Mouse (Mus musculus) neural tube, embryonic 14.5 days (tissue): ENCODE results near the gene Gm45623. TPM values are rescaled to one million over a fixed set of nuclear protein-coding genes. Genes with fewer than 3 reads are reported as not detected.

ENCODE experiments used
- ATAC-seq: fragments of 200-750 bp; cut with Nextera tagmentation; 2 replicates; pipeline ENCODE4 v1.8.0; 2017; ENCODE audit warnings: low read depth, mild to moderate bottlenecking, moderate TSS enrichment, moderate library complexity
- H3K27ac ChIP-seq: fragments of 300-500 bp; sonication (generic); 2 replicates; pipeline ENCODE4 v1.5.1; 2014; ENCODE audit warnings: low read depth, mild to moderate bottlenecking, control low read depth, low read length, moderate library complexity, mixed read lengths
- H3K27me3 ChIP-seq: fragments of 300-500 bp; sonication (generic); 2 replicates; pipeline ENCODE4 v1.6.1; 2014; ENCODE audit warnings: low read length; ENCODE audit not compliant: control insufficient read depth, insufficient read depth
- H3K36me3 ChIP-seq: fragments of 300-500 bp; sonication (generic); 2 replicates; pipeline ENCODE4 v1.6.1; 2014; ENCODE audit warnings: low read length, mixed read lengths; ENCODE audit not compliant: control insufficient read depth, insufficient read depth
- H3K4me1 ChIP-seq: fragments of 300-500 bp; sonication (generic); 2 replicates; pipeline ENCODE4 v1.6.1; 2014; ENCODE audit warnings: low read length; ENCODE audit not compliant: control insufficient read depth, insufficient read depth
- H3K4me2 ChIP-seq: fragments of 300-500 bp; sonication (generic); 2 replicates; pipeline ENCODE4 v1.6.1; 2014; ENCODE audit warnings: mild to moderate bottlenecking, low read depth, low read length, control low read depth
- H3K4me3 ChIP-seq: fragments of 300-500 bp; sonication (generic); 2 replicates; pipeline ENCODE4 v1.5.1; 2014; ENCODE audit warnings: low read depth, low read length, control low read depth, mixed read lengths
- H3K9ac ChIP-seq: fragments of 300-500 bp; sonication (generic); replicated peaks from 2 replicates; pipeline ENCODE4 v1.6.1; 2014; ENCODE audit warnings: low read depth, mild to moderate bottlenecking, control low read depth, low read length, mixed read lengths
- H3K9me3 ChIP-seq: fragments of 300-500 bp; sonication (generic); 2 replicates; pipeline ENCODE4 v1.6.1; 2016; ENCODE audit warnings: low read length; ENCODE audit not compliant: control insufficient read depth
- WGBS: fragments of 180-500 bp; shearing (Covaris S2); extraction: QIAGEN DNeasy Blood & Tissue Kit; methylation state at CpG from one replicate; pipeline ENCODE4 v1.1.7; 2014; 5-methylcytosine and 5-hydroxymethylcytosine counted together
- polyA plus RNA-seq: library from polyadenylated mRNA; unstranded; fragments of >200 nt; fragmentation: Nextera tagmentation; extraction: Ambion mirVana; gene quantifications from 2 replicates; pipeline ENCODE4 v1.2.1, GENCODE M21; 2014

Gene Gm45623
- 2.0 TPM in 2 replicates for polyA plus RNA-seq

DNA sequence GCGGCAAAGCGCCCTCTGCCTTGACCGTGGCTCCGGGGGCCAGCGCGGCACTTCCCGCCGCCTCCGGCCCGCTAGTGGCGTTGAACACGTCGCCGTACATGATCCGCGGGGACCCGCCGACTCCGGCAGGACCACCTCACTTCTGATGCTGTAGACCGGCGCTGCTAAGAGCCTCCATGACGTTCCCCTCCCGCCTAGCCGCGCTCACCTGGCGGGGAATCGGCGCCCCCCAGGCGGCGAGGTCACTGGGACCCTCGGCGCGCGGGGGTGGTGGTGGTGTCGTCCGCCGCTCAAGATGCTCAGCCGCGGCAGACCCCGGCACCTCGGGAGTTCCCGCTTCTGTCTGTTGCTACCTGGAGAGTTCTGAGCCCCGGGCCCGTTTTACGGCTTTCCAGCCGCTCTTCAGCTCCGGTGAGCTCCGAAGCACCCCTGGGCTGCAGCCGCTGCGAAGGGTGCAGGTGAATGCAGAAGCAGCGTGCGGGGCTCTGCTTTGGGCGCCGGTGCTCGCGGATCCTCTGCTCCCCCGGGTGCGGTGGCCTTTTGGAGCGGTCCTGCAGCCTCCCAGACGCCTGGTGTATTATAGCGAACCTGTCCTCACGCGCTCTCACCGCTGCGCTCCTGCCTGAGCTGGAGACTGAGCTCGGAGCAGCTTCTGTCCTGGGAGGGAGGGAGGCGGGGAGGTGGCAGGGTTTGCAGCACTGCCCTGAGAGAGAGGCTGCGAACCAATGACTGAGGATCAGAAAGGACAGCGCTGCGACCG, at the start of gene Gm45623:
TSS of gene Gm45623 (minus strand) at position 636 of the 760 bp plus-strand sequence.
- under 1% methylated on average over 67 of the region's 71 CpGs for WGBS
- ATAC-seq, result peak; percentile 47; the same call in 1 of the 2 replicates
- Histone ChIP-seq H3K27me3 (peaks cover 32% of the 10 kb centered on the region), H3K4me1 (peaks cover 14% of the 10 kb centered on the region; the same call in 1 of the 2 replicates), H3K4me2 (peak within 1 kb of the TSS; percentile 92), H3K9me3 (no peaks in the 10 kb centered on the region), H3K4me3 (peak within 1 kb of the TSS; percentile 41), H3K36me3 (no peaks in the 10 kb centered on the region), H3K9ac (peak within 1 kb of the TSS; percentile 47), H3K27ac (no peak within 1 kb of the TSS)

DNA sequence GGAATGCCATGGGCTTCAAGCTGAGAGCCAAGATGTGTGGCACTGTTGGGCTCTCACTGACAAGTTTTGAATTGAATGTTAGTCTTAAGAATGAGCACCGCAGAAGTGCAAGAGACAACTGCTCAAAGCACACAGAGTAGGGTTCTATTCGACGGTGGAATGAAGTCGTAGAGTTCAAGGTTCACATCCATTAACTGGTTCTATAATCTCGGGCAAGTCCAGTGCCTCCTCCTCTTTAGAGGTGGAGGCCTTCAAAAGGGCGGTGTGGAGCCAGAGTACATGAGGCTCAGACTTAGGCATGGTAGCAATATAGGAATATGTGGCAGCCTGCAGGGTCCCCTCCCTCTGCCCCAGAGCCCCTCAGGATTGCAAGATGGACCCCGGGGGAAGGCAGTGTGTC, 43.8 kb upstream of the Gm45623 start:
- H3K9ac ChIP-seq, result no peak overlapping the region
- ATAC-seq, result no peak
- H3K4me2 ChIP-seq, result no peak overlapping the region
- 0 out of 2 replicates have a peak, but pooled peaks cover 3% of the 10 kb centered on the region for H3K4me1 ChIP-seq
- 88% methylated on average over 7 of the region's 7 CpGs for WGBS
- H3K27me3 ChIP-seq, result no peaks in the 10 kb centered on the region
- no peak overlapping the region for H3K4me3 ChIP-seq
- H3K9me3 ChIP-seq, result no peaks in the 10 kb centered on the region
- no peak overlapping the region for H3K27ac ChIP-seq
- no peaks in the 10 kb centered on the region for H3K36me3 ChIP-seq

DNA sequence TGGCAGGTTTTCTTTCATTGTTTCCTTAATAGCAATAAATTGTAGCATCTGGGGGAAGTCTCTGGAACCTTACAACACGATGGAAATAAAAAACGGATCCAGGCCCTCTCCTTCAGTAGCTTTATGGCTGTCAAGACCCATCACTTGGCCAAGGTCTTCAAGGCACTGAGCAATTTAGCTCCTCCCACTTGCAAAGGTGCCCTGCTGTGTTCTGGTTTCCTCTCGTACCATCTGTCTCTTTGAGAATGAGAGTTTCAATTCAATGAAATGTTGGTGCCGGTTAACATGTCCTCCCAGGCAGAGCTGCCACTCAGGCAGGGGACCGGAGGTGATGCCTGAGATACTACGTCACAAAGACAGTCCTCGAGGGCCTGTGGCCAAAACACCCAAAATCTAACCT, 41.9 kb upstream of the Gm45623 start:
- Histone ChIP-seq H3K27me3 (no peaks in the 10 kb centered on the region), H3K9me3 (no peaks in the 10 kb centered on the region), H3K27ac (no peak overlapping the region), H3K4me3 (no peak overlapping the region), H3K4me1 (0 out of 2 replicates have a peak, but pooled peaks cover 3% of the 10 kb centered on the region), H3K4me2 (no peak overlapping the region), H3K9ac (no peak overlapping the region), H3K36me3 (no peaks in the 10 kb centered on the region)
- ATAC-seq, result no peak
- 55% methylated on average over 7 of the region's 7 CpGs for WGBS

DNA sequence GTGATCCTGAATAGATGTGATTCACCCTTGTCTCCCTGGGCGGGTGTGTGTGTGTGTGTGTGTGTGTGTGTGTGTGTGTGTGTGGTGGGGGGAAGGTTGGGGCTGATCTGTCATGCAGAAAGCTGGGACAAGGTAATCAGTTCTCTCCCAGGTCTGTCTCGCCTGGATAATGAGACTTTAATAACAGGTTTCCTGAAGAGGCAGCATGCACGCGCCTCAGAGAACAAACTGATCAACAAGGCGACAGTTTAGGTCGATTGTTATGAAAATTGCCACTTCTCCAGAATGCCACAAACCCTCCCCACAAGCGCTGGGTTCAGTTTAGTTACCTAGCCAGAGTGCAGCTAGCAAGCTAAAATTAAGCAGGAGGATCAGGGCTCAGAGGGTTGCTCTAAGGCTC, 40.8 kb upstream of the Gm45623 start:
- WGBS, result 37% methylated on average over 7 of the region's 7 CpGs
- Histone ChIP-seq H3K27ac (no peak overlapping the region), H3K4me1 (0 out of 2 replicates have a peak, but pooled peaks cover 3% of the 10 kb centered on the region)

DNA sequence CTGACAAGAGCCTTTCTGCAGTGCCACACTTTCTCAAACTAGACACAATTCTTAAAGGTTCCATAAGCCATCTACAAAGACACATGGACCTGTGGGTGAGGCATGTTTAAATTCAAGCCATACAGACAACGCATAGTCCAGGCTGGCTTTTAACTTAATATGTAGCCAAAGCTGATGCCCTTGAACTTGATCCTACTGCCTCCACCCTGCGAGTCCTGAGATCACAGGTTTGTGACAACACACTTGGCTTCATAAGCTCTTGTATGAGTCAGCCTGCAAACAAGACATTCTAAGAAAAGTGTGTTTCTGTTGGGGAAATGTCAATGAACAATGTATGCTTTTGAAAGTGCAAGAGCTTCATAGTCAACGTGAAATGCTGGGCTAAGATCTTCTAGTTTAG, 39.2 kb upstream of the Gm45623 start:
- Histone ChIP-seq H3K36me3 (no peaks in the 10 kb centered on the region), H3K27me3 (no peaks in the 10 kb centered on the region), H3K4me1 (0 out of 2 replicates have a peak, but pooled peaks cover 3% of the 10 kb centered on the region), H3K9ac (no peak overlapping the region), H3K27ac (no peak overlapping the region), H3K4me2 (no peak overlapping the region), H3K4me3 (no peak overlapping the region), H3K9me3 (no peaks in the 10 kb centered on the region)
- 83% methylated on average over 3 of the region's 3 CpGs for WGBS
- no peak for ATAC-seq

More for the DNA sequence above, 40.8 kb upstream of the Gm45623 start:
- no peak overlapping the region for H3K9ac ChIP-seq
- H3K4me3 ChIP-seq, result no peak overlapping the region
- no peak for ATAC-seq
- no peaks in the 10 kb centered on the region for H3K9me3 ChIP-seq
- H3K27me3 ChIP-seq, result no peaks in the 10 kb centered on the region
- H3K36me3 ChIP-seq, result no peaks in the 10 kb centered on the region
- H3K4me2 ChIP-seq, result no peak overlapping the region

DNA sequence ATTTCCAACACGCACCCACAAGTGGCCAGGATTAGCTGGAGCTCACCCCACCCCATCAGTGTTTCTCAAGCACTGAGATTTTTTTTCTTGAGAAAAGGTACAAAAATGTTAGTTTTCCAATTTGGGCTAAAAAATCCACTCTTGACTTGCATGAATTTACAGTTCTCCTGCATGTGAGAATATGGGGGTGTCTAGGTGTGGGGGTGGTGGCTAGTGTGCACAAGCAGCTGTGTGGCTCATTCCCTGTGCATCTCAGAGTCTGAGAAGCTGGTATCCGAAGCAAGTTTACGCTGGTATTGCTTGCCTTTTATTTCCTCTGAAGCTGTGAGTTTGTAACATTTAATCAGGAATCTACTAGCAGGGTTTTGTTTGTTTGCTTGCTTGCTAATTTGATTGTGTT, 37.1 kb upstream of the Gm45623 start:
- 0 out of 2 replicates have a peak, but pooled peaks cover 3% of the 10 kb centered on the region for H3K4me1 ChIP-seq
- H3K4me3 ChIP-seq, result no peak overlapping the region
- H3K9ac ChIP-seq, result no peak overlapping the region
- WGBS, result 91% methylated on average over 3 of the region's 3 CpGs
- H3K4me2 ChIP-seq, result no peak overlapping the region
- no peaks in the 10 kb centered on the region for H3K27me3 ChIP-seq
- no peaks in the 10 kb centered on the region for H3K36me3 ChIP-seq
- no peaks in the 10 kb centered on the region for H3K9me3 ChIP-seq
- H3K27ac ChIP-seq, result no peak overlapping the region
- ATAC-seq, result no peak

DNA sequence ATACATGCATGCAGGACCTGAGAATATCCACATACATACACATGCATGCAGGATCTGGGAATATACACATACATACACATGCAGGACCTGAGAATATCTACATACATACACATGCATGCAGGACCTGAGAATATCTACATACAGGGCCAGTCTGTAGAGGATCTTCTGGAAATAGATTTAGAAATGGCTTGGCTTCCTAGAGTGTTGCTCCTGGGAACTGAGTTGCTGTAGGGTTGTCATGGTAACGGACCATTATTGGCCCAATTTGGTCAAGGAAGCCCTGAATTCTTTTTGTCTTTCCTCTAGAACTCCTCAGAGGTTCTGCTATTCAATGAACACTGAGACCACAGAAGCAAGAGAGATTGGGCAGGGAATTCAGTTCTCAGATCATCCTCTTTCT, 29.0 kb upstream of the Gm45623 start:
- Histone ChIP-seq H3K4me2 (no peak overlapping the region), H3K27me3 (no peaks in the 10 kb centered on the region), H3K36me3 (no peaks in the 10 kb centered on the region), H3K9ac (no peak overlapping the region), H3K27ac (no peak overlapping the region), H3K4me3 (no peak overlapping the region), H3K4me1 (peaks cover 10% of the 10 kb centered on the region; the same call in 1 of the 2 replicates), H3K9me3 (no peaks in the 10 kb centered on the region)
- no peak for ATAC-seq
- 85% methylated on average over 1 of the region's 1 CpGs for WGBS

DNA sequence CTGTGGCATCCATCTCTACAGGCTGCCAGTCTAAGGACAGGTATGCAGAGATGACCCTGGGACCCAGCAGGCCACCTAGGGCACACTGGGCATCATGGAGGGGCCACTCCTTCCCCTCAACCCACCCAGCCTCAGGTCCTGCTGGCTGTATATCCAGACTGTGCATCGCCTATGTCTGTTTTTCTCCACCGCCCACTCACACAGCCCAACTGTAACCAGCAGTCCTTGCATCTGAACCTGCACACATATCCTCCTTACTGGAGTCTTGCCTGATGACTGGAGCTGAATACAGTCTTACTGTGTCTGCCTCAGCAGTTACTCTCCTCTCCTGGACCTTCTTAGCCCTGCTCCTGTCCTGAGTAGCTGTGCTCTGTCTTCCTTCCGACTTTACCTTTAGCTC, 28.1 kb upstream of the Gm45623 start:
- Histone ChIP-seq H3K36me3 (no peaks in the 10 kb centered on the region), H3K27me3 (no peaks in the 10 kb centered on the region), H3K4me2 (no peak overlapping the region), H3K9ac (no peak overlapping the region), H3K9me3 (no peaks in the 10 kb centered on the region), H3K4me1 (peaks cover 10% of the 10 kb centered on the region; the same call in 1 of the 2 replicates), H3K27ac (0 out of 2 replicates have a peak overlapping the region, but pooled peaks have one; percentile 66), H3K4me3 (no peak overlapping the region)
- 91% methylated on average over 3 of the region's 3 CpGs for WGBS
- no peak for ATAC-seq

DNA sequence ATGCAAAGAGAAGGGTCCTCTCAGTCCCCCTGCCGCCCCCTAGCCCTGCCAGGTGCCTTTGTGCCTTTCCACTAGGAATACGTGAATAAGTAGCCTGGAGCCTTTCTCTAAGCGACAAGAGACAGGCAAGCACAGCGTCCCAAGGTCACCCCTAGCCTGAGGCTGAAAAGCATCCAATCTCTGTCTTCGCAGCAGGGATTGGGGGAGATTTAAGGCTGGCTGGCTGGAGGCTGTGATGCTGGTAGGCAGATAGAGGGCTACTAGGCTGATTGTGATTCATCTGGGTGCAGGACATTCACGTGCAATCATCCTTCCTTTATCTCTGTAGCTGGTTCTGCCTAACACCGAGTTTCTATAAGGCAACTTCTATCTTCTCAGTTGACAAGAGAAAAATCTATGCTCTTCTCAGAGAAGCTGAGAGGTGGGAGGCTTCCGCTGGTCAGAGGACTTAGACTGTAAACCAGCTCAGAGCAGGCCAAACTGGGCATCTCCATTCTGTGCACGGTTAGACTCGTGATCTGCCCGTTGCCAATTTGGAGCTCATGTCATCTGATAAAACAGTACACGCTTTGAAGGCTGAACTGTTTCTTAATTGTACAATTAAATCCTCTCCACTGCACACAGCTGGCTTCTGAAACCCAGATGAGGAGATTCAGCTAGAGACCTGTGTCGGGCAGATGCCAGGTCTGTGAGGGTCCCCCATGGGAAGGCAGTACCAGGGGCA, 27.3 kb upstream of the Gm45623 start:
- Histone ChIP-seq H3K4me3 (no peak overlapping the region), H3K4me1 (peaks cover 10% of the 10 kb centered on the region; the same call in 1 of the 2 replicates), H3K9ac (no peak overlapping the region), H3K27ac (peak overlapping the region; percentile 66; the same call in 1 of the 2 replicates), H3K9me3 (no peaks in the 10 kb centered on the region), H3K27me3 (no peaks in the 10 kb centered on the region), H3K36me3 (no peaks in the 10 kb centered on the region), H3K4me2 (no peak overlapping the region)
- ATAC-seq, result 0 out of 2 replicates have a peak, but pooled peaks have one; percentile 30
- 41% methylated on average over 13 of the region's 13 CpGs for WGBS
